Mouse (Mus musculus) kidney, adult 18-20 months (tissue): Measurements from ENCODE around the gene Kera.

Experiments
- DNase-seq: peaks from one replicate; pipeline ENCODE4 v3.0.0; 2021

Gene Kera

GRCm38 (mm10) chr10:97606579-97606978 lies at the start of gene Kera:
Kera (plus strand) TSS chr10:97606879.
- no peak for DNase-seq

- DNase-seq, result no peak
Observed at GRCm38 (mm10) chr10:97564957-97565856, 41.5 kb upstream of the Kera start, which contains the start of gene Lum. Lum (plus strand) TSS chr10:97565128.

DNA sequence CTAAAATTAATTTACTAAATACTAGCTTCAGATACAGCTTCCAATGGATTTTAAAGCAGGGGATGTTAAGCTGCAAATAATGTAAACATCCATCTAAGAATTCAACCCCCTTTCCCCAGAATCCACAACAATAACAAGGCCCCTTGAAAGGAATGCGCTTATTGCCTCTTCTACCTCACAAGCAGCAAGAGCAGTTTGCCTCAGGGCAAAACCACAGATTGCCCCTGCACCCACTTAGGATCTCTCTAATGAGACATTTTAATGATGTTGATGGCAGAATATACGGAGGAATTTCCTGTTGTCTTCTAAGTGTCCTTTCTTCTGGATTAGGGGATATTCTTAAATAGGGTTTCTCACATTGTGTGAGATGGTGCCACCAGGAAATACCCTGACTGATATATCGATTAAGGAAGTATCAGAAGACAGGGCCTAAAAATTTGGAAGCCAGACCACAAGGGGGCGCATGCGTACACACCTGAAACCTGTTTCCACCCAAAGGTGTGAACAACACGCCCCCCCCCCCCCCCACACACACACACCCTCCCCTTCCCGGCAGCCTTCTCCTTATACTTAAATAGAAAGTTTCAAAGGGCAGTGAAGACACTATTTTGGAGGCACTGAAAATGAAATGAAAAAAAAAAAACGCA lies 39.1 kb upstream of the Kera start:
- DNase-seq, result no peak

- no peak for DNase-seq
Observed at GRCm38 (mm10) chr10:97582543-97583231, 24.0 kb upstream of the Kera start.

- DNase-seq, result no peak
Observed at GRCm38 (mm10) chr10:97584176-97584575, 22.5 kb upstream of the Kera start.

GRCm38 (mm10) chr10:97587159-97587558 lies 19.5 kb upstream of the Kera start:
- DNase-seq, result no peak

DNA sequence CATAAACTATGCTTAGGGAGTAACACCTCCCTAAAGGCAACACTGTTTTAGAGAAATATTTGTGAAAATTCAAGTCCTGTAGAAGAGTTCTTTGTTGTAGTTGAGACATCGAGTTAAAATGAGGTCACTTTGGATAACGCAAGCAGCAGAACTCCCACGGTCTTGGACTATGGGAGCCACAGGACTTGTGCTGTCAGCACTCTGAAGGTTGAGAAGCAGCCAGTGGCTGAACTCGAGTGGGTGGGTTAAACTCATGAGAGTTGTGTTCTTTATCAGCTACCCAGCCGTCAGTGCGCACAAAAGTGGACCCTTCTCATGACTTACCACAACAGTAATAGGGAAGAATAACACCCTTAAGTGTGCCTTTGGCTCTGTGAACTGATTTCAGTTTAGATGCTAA lies 17.1 kb upstream of the Kera start:
- no peak for DNase-seq

GRCm38 (mm10) chr10:97591036-97591435 lies 15.6 kb upstream of the Kera start:
- no peak for DNase-seq

DNA sequence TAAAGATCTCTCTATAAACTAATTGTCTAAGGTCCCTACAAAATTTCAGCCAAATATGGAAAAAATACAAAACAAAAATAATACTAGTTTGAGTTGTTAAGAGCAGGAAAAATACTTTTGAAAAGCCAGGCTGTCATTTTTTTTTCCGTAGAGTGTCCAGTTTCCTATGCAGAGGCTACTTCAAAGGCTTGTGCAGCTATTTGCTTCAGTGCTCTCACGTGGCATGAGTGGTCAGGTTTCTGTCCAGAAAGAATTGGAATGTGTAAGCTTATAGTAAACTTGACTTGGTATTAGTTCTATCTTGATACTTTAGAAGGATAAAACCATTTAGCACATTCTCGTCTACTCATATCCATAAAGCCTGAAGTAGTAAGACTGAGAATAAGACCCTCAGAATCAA lies 15.0 kb upstream of the Kera start:
- no peak for DNase-seq

DNA sequence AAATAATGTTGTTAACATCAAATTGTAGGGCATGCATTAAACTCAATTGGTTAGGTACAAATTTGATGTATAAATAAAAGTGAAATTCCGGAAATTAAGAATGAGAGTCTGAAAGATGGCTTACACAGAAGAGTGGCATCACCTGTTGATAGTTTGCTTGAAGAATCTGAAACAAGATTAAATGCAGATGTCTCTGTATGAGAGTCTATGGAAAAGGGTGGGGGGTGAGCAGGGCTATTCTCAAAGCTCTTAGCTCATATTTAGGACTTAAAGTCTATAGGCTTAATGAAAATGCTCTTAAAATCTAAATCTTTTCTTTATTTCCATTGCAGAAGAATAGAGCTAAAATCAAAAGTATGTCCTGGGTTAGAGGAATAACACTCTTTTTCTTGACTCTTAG lies 11.0 kb upstream of the Kera start:
- no peak for DNase-seq

GRCm38 (mm10) chr10:97601744-97602143 lies 4.9 kb upstream of the Kera start:
- no peak for DNase-seq

- no peak for DNase-seq
Observed at GRCm38 (mm10) chr10:97603256-97603655, 3.4 kb upstream of the Kera start.

- DNase-seq, result no peak
Observed at GRCm38 (mm10) chr10:97622328-97622727, 15.6 kb downstream of the Kera start.

GRCm38 (mm10) chr10:97624381-97624780 lies 17.7 kb downstream of the Kera start:
- DNase-seq, result no peak

DNA sequence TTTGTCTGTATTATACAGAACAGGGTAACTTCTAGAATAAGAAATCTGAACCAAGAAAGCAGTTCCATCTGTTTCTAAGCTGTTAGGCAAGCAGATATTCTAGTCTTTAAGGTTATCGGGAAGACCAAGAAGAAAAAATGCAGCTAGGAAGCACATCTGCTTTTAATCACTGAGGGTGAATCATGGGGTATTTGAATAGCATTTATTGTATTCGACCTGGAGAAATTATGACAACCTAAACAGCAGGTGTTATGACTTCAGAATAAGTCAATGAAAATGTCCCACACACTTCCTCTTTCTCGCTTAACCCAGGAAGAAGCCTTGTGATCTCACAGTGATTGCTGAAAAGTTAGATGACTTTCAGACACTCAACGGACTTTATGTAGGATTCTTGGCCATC lies 18.4 kb downstream of the Kera start:
- DNase-seq, result no peak

DNA sequence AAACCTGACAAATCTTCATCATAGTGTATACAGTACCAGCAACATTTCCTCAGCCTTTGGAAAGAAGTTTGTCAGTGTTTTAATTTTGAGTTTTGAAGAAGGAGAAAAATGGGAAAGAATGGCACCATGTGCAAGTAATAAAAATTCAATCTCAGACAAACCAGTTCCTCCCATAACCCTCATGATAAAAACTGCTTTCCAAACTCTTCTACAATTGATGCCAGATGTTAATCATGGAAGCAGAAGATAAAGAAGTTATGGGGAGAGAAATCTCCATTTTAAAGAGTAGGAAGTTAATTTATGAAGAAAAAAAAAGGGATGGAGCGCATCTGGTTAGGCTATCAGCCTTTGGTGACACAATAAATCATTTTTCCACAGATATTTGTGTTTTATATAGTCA lies 19.9 kb downstream of the Kera start:
- DNase-seq, result no peak

DNA sequence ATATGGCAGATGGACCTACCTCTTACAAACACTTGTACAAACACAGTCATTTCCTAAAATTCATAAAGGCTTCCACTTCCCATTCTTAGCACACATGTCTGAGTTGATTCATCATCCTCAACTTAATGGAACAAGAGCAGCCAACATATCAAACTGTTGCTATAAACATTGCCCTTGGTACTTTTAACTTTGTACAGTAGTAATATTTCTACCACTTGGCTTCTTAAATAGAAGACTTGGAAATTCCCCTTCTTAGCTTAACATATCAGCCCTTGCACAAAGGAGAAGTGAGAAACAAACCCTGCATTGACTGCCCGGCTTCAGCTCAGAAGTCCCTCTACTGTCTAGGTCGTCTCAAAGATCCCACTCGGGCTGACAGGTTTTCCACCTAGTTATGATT lies 24.4 kb downstream of the Kera start:
- DNase-seq, result no peak

DNA sequence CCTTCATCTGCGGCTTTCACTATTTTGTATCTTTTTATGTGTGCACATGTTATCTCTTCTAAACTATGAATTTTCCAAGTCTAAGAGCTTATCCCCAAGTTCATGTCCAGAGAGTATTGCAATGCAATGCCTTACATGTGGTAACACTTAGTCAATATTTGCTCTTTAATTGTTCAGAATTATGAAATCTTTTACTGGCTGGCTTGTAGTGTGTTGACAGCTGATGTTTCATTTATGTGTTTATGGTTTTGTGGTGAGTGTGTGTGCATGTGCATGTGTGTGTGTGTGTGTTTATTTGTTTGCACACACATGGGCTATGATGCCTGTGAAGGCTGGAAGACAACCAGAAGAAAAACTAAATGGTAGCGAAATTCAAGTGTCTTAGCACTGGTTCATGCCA lies 35.2 kb downstream of the Kera start:
- DNase-seq, result no peak

GRCm38 (mm10) chr10:97643768-97644167 lies 37.1 kb downstream of the Kera start, which contains the start of gene Epyc:
Epyc (plus strand) TSS chr10:97644068.
- DNase-seq, result no peak

DNA sequence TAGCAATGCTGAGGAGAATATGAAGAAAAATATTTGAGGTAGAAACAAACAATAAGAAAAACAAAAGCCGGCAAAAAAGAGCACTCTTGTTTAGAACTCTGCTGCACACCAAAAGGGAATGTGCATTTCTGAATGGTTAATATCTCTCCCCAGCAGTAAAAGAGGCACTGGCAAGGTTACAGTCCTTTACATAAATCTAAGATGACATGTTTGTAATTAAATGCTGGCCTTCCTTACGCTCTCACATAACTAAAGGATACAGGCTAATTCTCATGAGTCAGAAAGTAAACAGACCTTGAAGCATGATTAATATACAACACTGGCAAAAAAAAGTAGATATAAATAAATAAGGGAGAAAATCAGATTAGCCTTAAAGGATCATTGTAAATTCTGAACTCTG lies 43.7 kb downstream of the Kera start:
- DNase-seq, result no peak

DNA sequence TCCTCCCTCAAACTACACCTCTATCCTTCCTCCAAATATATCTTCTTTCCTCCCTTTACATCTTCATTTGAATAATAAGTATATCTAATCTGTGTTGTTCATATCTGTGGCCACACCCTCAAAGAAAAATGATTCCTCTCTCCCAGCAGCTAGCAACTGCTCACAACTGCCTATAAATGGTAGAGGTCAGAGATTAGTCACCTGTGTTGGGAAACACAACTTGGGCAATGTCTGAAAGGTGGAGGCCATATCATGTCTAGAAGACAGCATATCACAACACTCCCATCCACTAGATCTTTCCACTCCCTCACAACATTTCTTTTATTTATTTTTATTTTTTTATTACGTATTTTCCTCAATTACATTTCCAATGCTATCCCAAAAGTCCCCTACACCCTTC lies 52.8 kb downstream of the Kera start:
- DNase-seq, result no peak
